Comparison of ENCODE assay signal across 30 mouse cellular contexts in the genomic region with DNA sequence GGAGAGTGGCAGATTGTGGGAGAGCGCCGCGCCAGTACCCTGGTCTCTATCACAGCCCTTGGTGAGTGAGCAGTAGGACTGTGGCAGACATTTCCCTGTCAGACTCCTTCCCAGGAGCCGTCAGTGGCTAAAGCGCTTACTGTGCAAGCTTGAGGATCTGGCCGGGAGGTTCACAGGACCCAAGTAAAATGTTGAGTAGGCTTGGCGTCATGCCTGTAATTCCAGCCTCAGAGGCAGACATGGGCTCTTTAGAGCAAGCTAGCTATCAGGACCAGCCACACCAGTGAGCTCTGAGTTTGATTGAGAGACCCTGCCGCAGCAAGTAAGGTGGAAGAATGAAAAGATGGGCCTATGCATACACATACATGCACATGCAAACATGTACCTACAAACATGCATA. TPM values are rescaled to one million over a fixed set of nuclear protein-coding genes. Genes with fewer than 3 reads are reported as not detected.
DNase-seq lines count a peak whose midpoint lies in the region; ATAC-seq lines count a peak whose summit lies in the region.
"Had no signal": no experiment of that assay in that cellular context is flagged by ENCODE, and none has a peak within 500 bp of the region (broad histone marks: within the 10 kb centered on the region; RNA-seq: fewer than 3 reads in every experiment).

No protein-coding gene starts in this region.

- H3K27ac ChIP-seq in heart, embryonic 16.5 days (ENCODE audit: low read length), result peak overlapping the region; percentile 25
- H3K27ac ChIP-seq in heart, embryonic 10.5 days, result no peak overlapping the region; the same call in none of the 2 replicates
- H3K27ac ChIP-seq in midbrain, embryonic 10.5 days (replicated peaks), result 0 out of 2 replicates have a peak overlapping the region, but pooled peaks have one; percentile 46
- H3K27ac ChIP-seq in midbrain, embryonic 14.5 days (replicated peaks; ENCODE audit: low read depth, low read length), result no peak overlapping the region
- H3K27ac ChIP-seq: embryonic facial prominence, embryonic 10.5 days; embryonic facial prominence, embryonic 15.5 days; forebrain, embryonic 12.5 days; hindbrain, embryonic 10.5 days; hindbrain, embryonic 15.5 days; limb, embryonic 12.5 days; liver, embryonic 15.5 days; lung, embryonic 15.5 days; midbrain, embryonic 12.5 days; neural tube, embryonic 13.5 days had no signal

- peaks cover 52% of the 10 kb centered on the region for H3K4me1 ChIP-seq in heart, embryonic 16.5 days (ENCODE audit: control insufficient read depth, insufficient read depth, low read length)
- peaks cover 70% of the 10 kb centered on the region for H3K4me1 ChIP-seq in heart, embryonic 10.5 days
- H3K4me1 ChIP-seq in midbrain, embryonic 10.5 days, result no peaks in the 10 kb centered on the region
- no peaks in the 10 kb centered on the region for H3K4me1 ChIP-seq in midbrain, embryonic 14.5 days (ENCODE audit: control insufficient read depth, insufficient read depth, low read length)
- H3K4me1 ChIP-seq: forebrain, embryonic 12.5 days; hindbrain, embryonic 10.5 days; midbrain, embryonic 12.5 days had no signal

- no peaks in the 10 kb centered on the region for H3K9me3 ChIP-seq in heart, embryonic 16.5 days (replicated peaks; ENCODE audit: control insufficient read depth, low read length)
- no peaks in the 10 kb centered on the region for H3K9me3 ChIP-seq in heart, embryonic 10.5 days
- no peaks in the 10 kb centered on the region for H3K9me3 ChIP-seq in midbrain, embryonic 10.5 days (replicated peaks)
- H3K9me3 ChIP-seq in midbrain, embryonic 14.5 days (ENCODE audit: control insufficient read depth, low read length), result no peaks in the 10 kb centered on the region
- H3K9me3 ChIP-seq: embryonic facial prominence, embryonic 10.5 days; embryonic facial prominence, embryonic 15.5 days; forebrain, embryonic 12.5 days; hindbrain, embryonic 10.5 days; hindbrain, embryonic 15.5 days; limb, embryonic 12.5 days; liver, embryonic 15.5 days; lung, embryonic 15.5 days; midbrain, embryonic 12.5 days; neural tube, embryonic 13.5 days had no signal

- H3K27me3 ChIP-seq in heart, embryonic 16.5 days (ENCODE audit: control insufficient read depth, insufficient read depth, low read length), result no peaks in the 10 kb centered on the region
- H3K27me3 ChIP-seq in heart, embryonic 10.5 days (ENCODE audit: insufficient read depth, poor library complexity, severe bottlenecking), result no peaks in the 10 kb centered on the region
- no peaks in the 10 kb centered on the region for H3K27me3 ChIP-seq in midbrain, embryonic 10.5 days (ENCODE audit: low read depth, poor library complexity, severe bottlenecking)
- H3K27me3 ChIP-seq in midbrain, embryonic 14.5 days (ENCODE audit: control insufficient read depth, insufficient read depth, low read length), result no peaks in the 10 kb centered on the region
- H3K27me3 ChIP-seq: embryonic facial prominence, embryonic 15.5 days; forebrain, embryonic 12.5 days; hindbrain, embryonic 15.5 days; limb, embryonic 12.5 days; liver, embryonic 15.5 days; lung, embryonic 15.5 days; midbrain, embryonic 12.5 days; neural tube, embryonic 13.5 days had no signal

- intact Hi-C loops in gastrocnemius, postnatal 36 days (cut with DNase I), result no loop called here

- H3K4me2 ChIP-seq in heart, embryonic 16.5 days (ENCODE audit: low read depth, low read length), result no peak overlapping the region
- no peak overlapping the region for H3K4me2 ChIP-seq in midbrain, embryonic 14.5 days (ENCODE audit: low read length)
- H3K4me2 ChIP-seq: embryonic facial prominence, embryonic 15.5 days; forebrain, embryonic 12.5 days; hindbrain, embryonic 15.5 days; limb, embryonic 12.5 days; liver, embryonic 15.5 days; lung, embryonic 15.5 days; midbrain, embryonic 12.5 days; neural tube, embryonic 13.5 days had no signal

- no peak overlapping the region for H3K9ac ChIP-seq in heart, embryonic 16.5 days (ENCODE audit: low read length)
- no peak overlapping the region for H3K9ac ChIP-seq in midbrain, embryonic 14.5 days (replicated peaks; ENCODE audit: low read length)
- H3K9ac ChIP-seq: embryonic facial prominence, embryonic 15.5 days; forebrain, embryonic 12.5 days; forebrain, postnatal 0 days; hindbrain, embryonic 15.5 days; limb, embryonic 12.5 days; liver, embryonic 15.5 days; lung, embryonic 15.5 days; midbrain, embryonic 12.5 days; neural tube, embryonic 13.5 days had no signal

- DNase-seq in gastrocnemius, postnatal 25 days, result peak; percentile 14
- no peak for DNase-seq in gastrocnemius, postnatal 36 days
- DNase-seq in heart, embryonic 10.5 days (ENCODE audit: low spot score), result no peak
- DNase-seq in midbrain, embryonic 10.5 days (ENCODE audit: low spot score), result no peak
- no peak for DNase-seq in midbrain, embryonic 14.5 days
- no peak for DNase-seq in layer of hippocampus, adult 18-20 months (ENCODE audit: low spot score in 2 of 2)
- DNase-seq: adrenal gland, adult 2 months; adrenal gland, postnatal 36 days; cerebellum, adult 18-20 months; forebrain, postnatal 0 days; kidney, adult 11 months; kidney, postnatal 14 days; lung, postnatal 36 days; right cerebral cortex, postnatal 4 days; thymus, adult 2 months; thymus, postnatal 36 days had no signal

- 55% methylated on average over 8 of the region's 8 CpGs for WGBS in heart, embryonic 16.5 days
- 70% methylated on average over 8 of the region's 8 CpGs for WGBS in heart, embryonic 10.5 days
- whole genome bisulfite sequencing in midbrain, embryonic 10.5 days, result 91% methylated on average over 8 of the region's 8 CpGs
- WGBS in midbrain, embryonic 14.5 days, result 95% methylated on average over 8 of the region's 8 CpGs

- ATAC-seq in heart, embryonic 16.5 days (replicated peaks; ENCODE audit: extremely low read depth, insufficient read depth, low FRiP score), result peak; percentile 59
- ATAC-seq in midbrain, embryonic 14.5 days (ENCODE audit: low FRiP score, low TSS enrichment), result no peak
- ATAC-seq: activated CD4-positive, CD25-positive, alpha-beta regulatory T cell, adult 4 months; CD4-positive, CD25-positive, alpha-beta regulatory T cell, adult 4 months; forebrain, postnatal 0 days; inflammation-experienced regulatory T-cells, adult 6 months had no signal

- no peak overlapping the region for H3K4me3 ChIP-seq in heart, embryonic 16.5 days (ENCODE audit: low read length)
- H3K4me3 ChIP-seq in heart, embryonic 10.5 days, result no peak overlapping the region
- no peak overlapping the region for H3K4me3 ChIP-seq in midbrain, embryonic 10.5 days
- no peak overlapping the region for H3K4me3 ChIP-seq in midbrain, embryonic 14.5 days (replicated peaks; ENCODE audit: low read depth, low read length)
- H3K4me3 ChIP-seq: embryonic facial prominence, embryonic 10.5 days; embryonic facial prominence, embryonic 15.5 days; forebrain, embryonic 12.5 days; hindbrain, embryonic 10.5 days; hindbrain, embryonic 15.5 days; limb, embryonic 12.5 days; liver, embryonic 15.5 days; lung, embryonic 15.5 days; midbrain, embryonic 12.5 days; neural tube, embryonic 13.5 days had no signal

- H3K36me3 ChIP-seq in heart, embryonic 16.5 days (ENCODE audit: control insufficient read depth, insufficient read depth), result peaks cover 18% of the 10 kb centered on the region
- peaks cover 73% of the 10 kb centered on the region for H3K36me3 ChIP-seq in heart, embryonic 10.5 days
- H3K36me3 ChIP-seq in midbrain, embryonic 10.5 days, result peaks cover 42% of the 10 kb centered on the region
- H3K36me3 ChIP-seq in midbrain, embryonic 14.5 days (ENCODE audit: control insufficient read depth, insufficient read depth, low read length), result peaks cover 56% of the 10 kb centered on the region

RNA-seq across cellular contexts. Expression of a gene that starts 58.8 kb away (rescaled TPM):
- 1 to 10 TPM; 3.6 to 4.1 TPM for total RNA-seq in gastrocnemius, postnatal 25 days (2021)
- 1 to 10 TPM; 3.9 to 4.1 TPM for total RNA-seq in gastrocnemius, postnatal 36 days (2021)
- 36.2 and 38.1 TPM in 2 replicates for polyA plus RNA-seq in heart, embryonic 16.5 days (2015; fragmentation: Nextera tagmentation; extraction: Ambion mirVana)
- polyA plus RNA-seq in heart, embryonic 10.5 days (2016; fragmentation: Nextera tagmentation; extraction: Ambion mirVana), result 41.9 and 45.9 TPM in 2 replicates
- 22.7 and 29.7 TPM in 2 replicates for polyA plus RNA-seq in midbrain, embryonic 10.5 days (2016; fragmentation: Nextera tagmentation; extraction: Ambion mirVana)
- polyA plus RNA-seq in midbrain, embryonic 14.5 days (2014; fragmentation: Nextera tagmentation; extraction: Ambion mirVana), result 62.0 and 77.8 TPM in 2 replicates
- 10 to 100 TPM; 15.7 to 17.6 TPM for total RNA-seq in layer of hippocampus, adult 18-20 months (2021)

Comparison
In these comparisons a context has a peak if more than half of its experiments do, and no peak if none do; other contexts are left out.
1. H3K27ac ChIP-seq: peak in heart, embryonic 16.5 days (single experiment) and midbrain, embryonic 10.5 days (single experiment); none in heart, embryonic 10.5 days (single experiment) and midbrain, embryonic 14.5 days (single experiment).